Mouse (Mus musculus) cerebellum, adult 2 months (tissue): ENCODE measurements at regions not wholly inside any gene's neighbourhood (a gene's known extent, or its start where the extent isn't known, plus 50 kb on each side); places are given as distances from the start of the nearest gene placed in this dataset.

Source experiments
- CTCF ChIP-seq: fragments of 200-500 bp; IDR thresholded peaks from 2 replicates; pipeline ENCODE4 v1.5.1; 2011; ENCODE audit warnings: low read depth, mild to moderate bottlenecking, control low read depth, low read length, moderate library complexity, borderline replicate concordance; ENCODE audit not compliant: insufficient read depth
- POLR2A ChIP-seq: fragments of 200-500 bp; IDR thresholded peaks from 2 replicates; pipeline ENCODE4 v1.6.1; 2011; ENCODE audit warnings: low read length, control low read depth, borderline replicate concordance; ENCODE audit not compliant: insufficient read depth

DNA sequence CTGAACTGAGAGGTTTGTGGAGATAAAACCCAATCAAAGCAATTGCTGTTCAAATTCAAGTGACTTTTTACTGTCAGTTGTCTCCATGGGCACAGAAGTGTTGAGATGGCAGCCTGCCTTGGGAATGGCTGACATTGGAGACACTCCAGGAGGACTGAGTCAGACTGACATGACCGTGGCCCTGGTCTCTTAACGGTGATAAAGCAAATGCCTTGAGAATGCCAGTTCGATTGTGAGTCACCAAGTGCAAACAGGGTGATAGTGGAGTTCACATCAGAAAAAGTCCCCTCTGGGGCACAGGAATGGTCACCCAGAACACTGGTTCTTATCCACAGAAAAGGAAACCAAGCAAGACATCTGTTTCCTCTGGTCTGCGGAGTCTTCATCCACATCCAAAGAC is 362.8 kb upstream of the Thbs1 start:
- TF ChIP-seq CTCF: no peak
- no peak for TF ChIP-seq POLR2A
